Mouse (Mus musculus): Measurements from ENCODE around the gene Rab2b. TPM values are rescaled to one million over a fixed set of nuclear protein-coding genes. Genes with fewer than 3 reads are reported as not detected.

The Rab2b gene
- 11.9 TPM for polyA plus RNA-seq (2014; fragmentation: Illumina TruSeq; extraction: RNeasy Lipid Tissue Mini Kit (QIAGEN cat#74804); ENCODE audit: low read depth, low replicate concordance)

GRCm38 (mm10) chr14:52278932-52279746 lies at the start of gene Rab2b, which contains the start of gene Tox4:
Rab2b (minus strand) TSS chr14:52279545.
Tox4 (plus strand) TSS chr14:52279146.

GRCm38 (mm10) chr14:52327910-52328812 lies 48.8 kb upstream of the Rab2b start, which contains the start of gene Sall2:
Sall2 (minus strand) TSS chr14:52328762.

GRCm38 (mm10) chr14:52304644-52305271 lies 25.4 kb upstream of the Rab2b start, which contains the start of gene Mettl3:
Mettl3 (minus strand) TSS chr14:52305128.

GRCm38 (mm10) chr14:52257484-52258213 lies 21.7 kb downstream of the Rab2b start, which contains the start of gene Chd8:
Chd8 (minus strand) TSS chr14:52257780.

Other genes with a start within 250 kb of the Rab2b start
- gene Olfr221, start 237.1 kb downstream of the Rab2b start, polyA plus RNA-seq (2014; fragmentation: Illumina TruSeq; extraction: RNeasy Lipid Tissue Mini Kit (QIAGEN cat#74804); ENCODE audit: low read depth, low replicate concordance), result not detected
- 256 TPM for gene Hnrnpc, start 175.5 kb downstream of the Rab2b start, polyA plus RNA-seq (2014; fragmentation: Illumina TruSeq; extraction: RNeasy Lipid Tissue Mini Kit (QIAGEN cat#74804); ENCODE audit: low read depth, low replicate concordance)
- 5.9 TPM for gene Rpgrip1, start 168.8 kb downstream of the Rab2b start, polyA plus RNA-seq (2014; fragmentation: Illumina TruSeq; extraction: RNeasy Lipid Tissue Mini Kit (QIAGEN cat#74804); ENCODE audit: low read depth, low replicate concordance)
- gene Supt16, start 82.1 kb downstream of the Rab2b start, polyA plus RNA-seq (2014; fragmentation: Illumina TruSeq; extraction: RNeasy Lipid Tissue Mini Kit (QIAGEN cat#74804); ENCODE audit: low read depth, low replicate concordance), result 46.9 TPM
- gene Chd8, start 21.8 kb downstream of the Rab2b start, polyA plus RNA-seq (2014; fragmentation: Illumina TruSeq; extraction: RNeasy Lipid Tissue Mini Kit (QIAGEN cat#74804); ENCODE audit: low read depth, low replicate concordance), result 31.1 TPM
- 28.7 TPM for gene Tox4, start 399 bp downstream of the Rab2b start, polyA plus RNA-seq (2014; fragmentation: Illumina TruSeq; extraction: RNeasy Lipid Tissue Mini Kit (QIAGEN cat#74804); ENCODE audit: low read depth, low replicate concordance)
- gene Mettl3, start 25.6 kb upstream of the Rab2b start, polyA plus RNA-seq (2014; fragmentation: Illumina TruSeq; extraction: RNeasy Lipid Tissue Mini Kit (QIAGEN cat#74804); ENCODE audit: low read depth, low replicate concordance), result 31.8 TPM
- 10.5 TPM for gene Sall2, start 49.2 kb upstream of the Rab2b start, polyA plus RNA-seq (2014; fragmentation: Illumina TruSeq; extraction: RNeasy Lipid Tissue Mini Kit (QIAGEN cat#74804); ENCODE audit: low read depth, low replicate concordance)
- not detected for gene Olfr1513, start 76.9 kb upstream of the Rab2b start, polyA plus RNA-seq (2014; fragmentation: Illumina TruSeq; extraction: RNeasy Lipid Tissue Mini Kit (QIAGEN cat#74804); ENCODE audit: low read depth, low replicate concordance)
- gene Olfr1512, start 99.6 kb upstream of the Rab2b start, polyA plus RNA-seq (2014; fragmentation: Illumina TruSeq; extraction: RNeasy Lipid Tissue Mini Kit (QIAGEN cat#74804); ENCODE audit: low read depth, low replicate concordance), result not detected
- gene Olfr1511, start 117.8 kb upstream of the Rab2b start, polyA plus RNA-seq (2014; fragmentation: Illumina TruSeq; extraction: RNeasy Lipid Tissue Mini Kit (QIAGEN cat#74804); ENCODE audit: low read depth, low replicate concordance), result not detected
- gene Olfr1510, start 134.8 kb upstream of the Rab2b start, polyA plus RNA-seq (2014; fragmentation: Illumina TruSeq; extraction: RNeasy Lipid Tissue Mini Kit (QIAGEN cat#74804); ENCODE audit: low read depth, low replicate concordance), result not detected
- gene Olfr1509, start 163.4 kb upstream of the Rab2b start, polyA plus RNA-seq (2014; fragmentation: Illumina TruSeq; extraction: RNeasy Lipid Tissue Mini Kit (QIAGEN cat#74804); ENCODE audit: low read depth, low replicate concordance), result not detected
- not detected for gene Olfr1508, start 187.9 kb upstream of the Rab2b start, polyA plus RNA-seq (2014; fragmentation: Illumina TruSeq; extraction: RNeasy Lipid Tissue Mini Kit (QIAGEN cat#74804); ENCODE audit: low read depth, low replicate concordance)
- gene Olfr1507, start 216.2 kb upstream of the Rab2b start, polyA plus RNA-seq (2014; fragmentation: Illumina TruSeq; extraction: RNeasy Lipid Tissue Mini Kit (QIAGEN cat#74804); ENCODE audit: low read depth, low replicate concordance), result not detected

Measured in kidney, adult 10 weeks (tissue).